Mouse (Mus musculus): Measurements from ENCODE around the gene Cbln3. TPM values are rescaled to one million over a fixed set of nuclear protein-coding genes. Genes with fewer than 3 reads are reported as not detected.

The Cbln3 gene
- polyA plus RNA-seq, 1 experiment from 2014 or later = 0.30 TPM

DNA sequence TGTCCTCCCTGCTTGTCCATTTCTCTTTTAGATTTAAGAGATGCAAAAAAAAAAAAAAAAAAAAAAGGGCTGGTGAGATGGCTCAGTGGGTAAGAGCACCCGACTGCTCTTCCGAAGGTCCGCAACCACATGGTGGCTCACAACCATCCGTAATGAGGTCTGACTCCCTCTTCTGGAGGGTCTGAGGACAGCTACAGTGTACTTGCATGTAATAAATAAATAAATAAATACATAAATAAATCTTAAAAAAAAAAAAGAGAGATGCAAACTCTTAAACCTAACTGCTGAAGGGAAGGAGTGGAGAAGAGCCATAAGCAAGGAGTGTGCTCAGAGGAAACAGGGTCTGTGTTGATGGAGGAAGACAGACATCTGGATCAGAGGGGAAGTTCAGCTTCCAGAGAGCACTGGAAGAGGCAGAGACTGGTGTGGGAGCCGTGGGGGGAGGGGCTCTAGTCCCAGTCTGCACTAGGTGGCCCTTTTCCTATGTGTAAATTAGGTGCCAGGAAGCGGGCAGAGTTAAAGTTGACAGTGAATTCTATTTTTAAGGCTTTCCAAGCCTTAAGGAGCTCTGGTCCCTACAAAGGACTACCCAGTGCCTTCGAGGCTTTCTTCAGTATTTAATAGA lies 5.8 kb downstream of the Cbln3 start:
- WGBS = 27% methylated on average over 7 of the region's 7 CpGs
- Histone ChIP-seq H3K4me1 (peaks cover 23% of the 10 kb centered on the region), H3K27me3 (no peaks in the 10 kb centered on the region), H3K36me3 (0 out of 2 replicates have a peak, but pooled peaks cover 1% of the 10 kb centered on the region), H3K9ac (no peak overlapping the region), H3K27ac (no peak overlapping the region), H3K4me3 (no peak overlapping the region), H3K4me2 (no peak overlapping the region), H3K9me3 (no peaks in the 10 kb centered on the region)
- ATAC-seq (ENCODE audit: insufficient number of reproducible peaks, insufficient read depth, low FRiP score, low TSS enrichment, low read depth) = no peak

DNA sequence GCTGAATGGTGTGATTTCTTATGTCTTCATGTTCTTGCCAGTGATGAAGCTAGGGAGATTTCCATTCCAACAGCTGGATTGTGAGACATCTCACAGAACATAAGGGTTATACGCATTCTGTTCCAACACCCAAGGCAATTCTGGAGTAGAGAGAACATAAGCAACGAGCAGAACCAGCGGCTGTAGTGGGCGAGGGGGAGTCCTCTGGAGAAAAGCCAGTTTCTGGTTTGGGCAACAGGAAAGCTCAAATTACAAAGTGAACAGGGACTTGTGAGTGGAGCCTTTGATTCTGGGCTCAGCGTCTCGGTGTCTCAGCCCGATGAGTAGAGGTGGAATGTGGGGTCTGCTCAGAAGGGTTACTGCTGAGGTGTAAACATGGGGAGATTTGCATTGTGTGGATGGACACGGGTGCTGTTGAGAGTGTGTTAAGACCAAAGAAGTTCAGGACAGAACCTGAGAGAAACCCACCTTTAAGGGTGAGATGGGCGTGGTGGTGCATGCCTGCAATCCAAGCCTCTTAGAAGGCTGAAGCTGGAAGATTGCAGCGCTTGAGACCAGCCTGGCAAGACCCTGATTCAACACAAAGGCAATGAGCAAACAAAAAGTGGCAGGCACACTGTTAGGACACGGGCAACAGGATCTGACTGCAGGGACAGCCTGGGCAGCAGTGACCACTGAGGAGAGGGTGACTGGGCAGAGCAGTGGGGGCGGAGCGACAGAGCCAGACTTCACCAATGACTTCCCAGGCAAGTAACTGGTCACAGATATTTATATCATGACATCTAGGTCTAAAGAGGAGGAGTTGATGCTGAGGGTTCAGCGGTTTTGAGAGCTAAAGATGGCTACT lies 6.5 kb downstream of the Cbln3 start:
- 10% methylated on average over 14 of the region's 14 CpGs for WGBS
- ATAC-seq (ENCODE audit: insufficient number of reproducible peaks, insufficient read depth, low FRiP score, low TSS enrichment, low read depth) = no peak
- peak overlapping the region; percentile 58 for H3K27ac ChIP-seq
- H3K9me3 ChIP-seq = no peaks in the 10 kb centered on the region
- H3K9ac ChIP-seq = no peak overlapping the region
- H3K4me2 ChIP-seq = peak overlapping the region; percentile 33
- H3K36me3 ChIP-seq = peaks cover 8% of the 10 kb centered on the region
- H3K4me3 ChIP-seq = 0 out of 2 replicates have a peak overlapping the region, but pooled peaks have one; percentile 1
- peaks cover 31% of the 10 kb centered on the region for H3K4me1 ChIP-seq
- no peaks in the 10 kb centered on the region for H3K27me3 ChIP-seq

DNA sequence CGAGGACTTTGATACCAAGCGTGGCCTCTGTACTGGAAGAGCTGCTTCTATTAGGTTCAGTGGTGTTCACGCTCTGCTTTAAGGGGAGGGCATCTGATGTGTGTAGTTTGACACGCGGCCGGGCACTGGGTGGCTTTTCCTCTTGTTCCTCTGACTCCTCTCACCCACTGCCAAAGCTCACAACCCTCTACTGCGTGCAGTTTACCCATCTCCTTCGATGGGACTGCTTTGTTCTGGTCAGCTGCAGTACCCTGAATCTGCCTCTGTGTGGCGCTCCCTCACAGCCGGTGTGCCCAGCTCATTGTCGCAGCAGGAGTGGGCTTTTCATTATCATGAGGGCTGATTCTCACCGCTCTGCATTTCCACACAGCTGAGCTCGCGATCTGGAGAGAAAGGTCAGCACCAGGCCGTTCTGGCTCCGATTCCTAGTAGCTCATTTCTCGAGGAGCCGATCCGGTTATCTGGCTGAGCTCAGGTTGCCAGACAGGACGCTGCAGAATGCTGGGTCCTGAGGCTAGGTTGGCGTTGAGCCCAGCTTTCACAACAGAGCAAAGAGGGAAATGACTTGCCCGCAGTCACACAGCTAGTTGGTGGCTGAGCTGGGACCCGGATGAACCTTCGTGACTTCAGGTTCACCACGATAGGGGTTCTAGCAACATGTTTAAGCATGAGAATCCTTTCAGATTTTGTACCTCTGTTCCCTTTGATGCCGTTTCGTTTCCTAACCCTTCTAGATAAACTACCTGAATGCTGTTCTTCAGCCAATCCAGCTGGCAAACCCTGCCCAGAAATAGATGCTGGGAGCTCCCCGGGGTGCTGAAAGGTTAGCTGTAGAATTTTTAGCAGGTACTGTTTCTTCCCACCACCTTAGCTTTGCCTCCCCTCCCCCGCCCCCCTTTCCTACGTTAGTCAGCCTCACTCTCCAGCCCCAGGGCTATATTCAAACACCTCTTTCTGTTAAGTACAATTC lies 10.2 kb downstream of the Cbln3 start:
- Histone ChIP-seq H3K9me3 (no peaks in the 10 kb centered on the region), H3K4me2 (peak overlapping the region; percentile 45), H3K4me3 (no peak overlapping the region), H3K36me3 (peaks cover 45% of the 10 kb centered on the region), H3K4me1 (peaks cover 27% of the 10 kb centered on the region), H3K9ac (0 out of 2 replicates have a peak overlapping the region, but pooled peaks have one; percentile 32), H3K27ac (peak overlapping the region; percentile 55; the same call in 1 of the 2 replicates), H3K27me3 (no peaks in the 10 kb centered on the region)
- 13% methylated on average over 30 of the region's 30 CpGs for WGBS
- ATAC-seq (ENCODE audit: insufficient number of reproducible peaks, insufficient read depth, low FRiP score, low TSS enrichment, low read depth) = no peak

DNA sequence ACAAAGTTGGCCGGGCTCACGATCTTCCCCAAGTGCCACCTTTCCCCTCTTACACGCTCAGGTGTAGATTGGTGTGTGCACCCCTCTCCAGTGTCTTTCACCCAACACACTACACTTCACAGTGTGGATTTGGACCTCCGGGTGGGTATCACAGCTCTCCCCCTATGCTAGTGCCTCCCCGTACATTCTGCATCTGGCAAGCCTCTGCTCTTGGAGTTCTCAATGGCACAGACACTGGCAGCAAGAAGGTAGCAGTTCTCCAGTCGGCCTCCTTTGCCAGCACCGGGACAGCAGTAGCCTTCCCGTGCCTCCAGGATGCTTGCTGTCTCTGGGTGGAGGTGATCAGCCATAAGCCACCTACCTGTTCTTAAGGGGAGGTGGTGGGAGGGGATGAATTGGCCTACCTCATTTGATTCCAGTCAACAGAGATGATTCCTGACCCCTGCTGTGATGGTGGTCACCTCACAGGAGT lies 10.9 kb downstream of the Cbln3 start:
- Histone ChIP-seq H3K27me3 (no peaks in the 10 kb centered on the region), H3K9me3 (no peaks in the 10 kb centered on the region), H3K27ac (0 out of 2 replicates have a peak overlapping the region, but pooled peaks have one; percentile 55), H3K4me3 (no peak overlapping the region), H3K36me3 (peaks cover 52% of the 10 kb centered on the region), H3K4me1 (peaks cover 27% of the 10 kb centered on the region), H3K4me2 (peak overlapping the region; percentile 45), H3K9ac (0 out of 2 replicates have a peak overlapping the region, but pooled peaks have one; percentile 32)
- ATAC-seq (ENCODE audit: insufficient number of reproducible peaks, insufficient read depth, low FRiP score, low TSS enrichment, low read depth) = no peak
- 80% methylated on average over 8 of the region's 8 CpGs for WGBS

DNA sequence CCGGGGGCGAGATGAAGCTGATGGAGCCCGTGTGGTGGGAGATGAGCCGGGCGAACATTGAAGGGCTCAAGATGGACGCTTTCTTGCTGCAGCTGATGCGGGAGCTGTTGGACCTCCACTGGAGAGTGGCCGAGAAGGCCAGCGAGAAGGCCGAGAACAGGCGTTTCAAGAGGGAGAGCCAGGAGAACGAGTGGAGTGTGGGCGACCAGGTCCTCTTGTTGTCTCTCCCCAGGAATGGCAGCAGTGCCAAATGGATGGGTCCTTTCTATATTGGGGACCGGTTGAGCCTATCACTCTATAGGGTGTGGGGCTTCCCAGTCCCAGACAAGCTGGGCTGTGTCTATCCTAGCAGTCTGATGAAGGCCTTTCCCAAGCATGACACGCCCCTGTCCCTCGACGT lies 11.6 kb downstream of the Cbln3 start:
- Histone ChIP-seq H3K9me3 (no peaks in the 10 kb centered on the region), H3K27ac (no peak overlapping the region), H3K9ac (no peak overlapping the region), H3K4me3 (no peak overlapping the region), H3K27me3 (no peaks in the 10 kb centered on the region), H3K4me1 (peaks cover 22% of the 10 kb centered on the region), H3K36me3 (peaks cover 59% of the 10 kb centered on the region), H3K4me2 (no peak overlapping the region)
- 88% methylated on average over 17 of the region's 17 CpGs for WGBS
- ATAC-seq (ENCODE audit: insufficient number of reproducible peaks, insufficient read depth, low FRiP score, low TSS enrichment, low read depth) = no peak

DNA sequence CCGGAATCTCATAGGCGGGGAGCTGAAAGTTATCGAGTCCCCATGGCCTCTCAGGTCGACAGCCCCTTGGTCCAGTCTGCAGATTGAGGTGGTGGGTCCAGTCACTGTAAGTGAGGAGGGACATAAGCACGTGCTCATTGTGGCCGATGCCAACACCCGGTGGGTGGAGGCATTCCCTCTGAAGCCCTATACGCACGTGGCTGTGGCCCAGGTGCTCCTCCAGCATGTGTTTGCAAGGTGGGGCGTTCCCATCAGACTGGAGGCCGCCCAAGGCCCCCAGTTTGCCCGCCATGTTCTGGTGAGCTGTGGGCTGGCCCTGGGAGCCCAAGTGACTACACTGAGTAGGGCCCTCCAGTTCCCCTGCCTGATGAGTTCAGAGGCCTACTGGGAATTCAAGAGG lies 12.2 kb downstream of the Cbln3 start:
- Histone ChIP-seq H3K4me1 (peaks cover 19% of the 10 kb centered on the region), H3K36me3 (peaks cover 62% of the 10 kb centered on the region), H3K9ac (no peak overlapping the region), H3K27ac (no peak overlapping the region), H3K27me3 (no peaks in the 10 kb centered on the region), H3K4me2 (no peak overlapping the region), H3K9me3 (no peaks in the 10 kb centered on the region), H3K4me3 (no peak overlapping the region)
- 89% methylated on average over 12 of the region's 12 CpGs for WGBS
- 0 out of 2 replicates have a peak, but pooled peaks have one; percentile 9 for ATAC-seq (ENCODE audit: insufficient number of reproducible peaks, insufficient read depth, low FRiP score, low TSS enrichment, low read depth)

DNA sequence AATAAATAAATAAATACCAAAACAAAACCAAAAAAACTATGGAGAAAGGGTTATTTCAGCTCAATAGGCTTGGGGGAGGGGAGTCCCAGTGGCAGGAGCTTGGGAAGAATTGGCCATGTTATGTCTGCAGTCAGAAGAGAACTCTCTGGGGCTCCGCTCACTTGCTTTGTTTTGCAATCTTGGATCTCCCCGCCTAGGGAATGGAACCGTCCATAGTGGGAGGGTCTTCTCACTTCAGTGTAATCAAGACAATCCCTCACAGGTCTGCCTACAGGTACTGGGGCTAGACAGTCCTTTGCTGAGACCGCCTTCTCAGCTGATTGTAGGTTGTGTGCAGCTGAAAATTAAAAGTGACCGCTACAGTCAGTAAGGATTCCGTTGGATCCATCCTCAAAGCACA lies 14.7 kb downstream of the Cbln3 start:
- Histone ChIP-seq H3K27me3 (no peaks in the 10 kb centered on the region), H3K9me3 (no peaks in the 10 kb centered on the region), H3K4me2 (no peak overlapping the region), H3K27ac (no peak overlapping the region), H3K9ac (no peak overlapping the region), H3K4me1 (peaks cover 19% of the 10 kb centered on the region), H3K4me3 (no peak overlapping the region), H3K36me3 (peaks cover 87% of the 10 kb centered on the region)
- WGBS = 93% methylated on average over 6 of the region's 6 CpGs
- ATAC-seq (ENCODE audit: insufficient number of reproducible peaks, insufficient read depth, low FRiP score, low TSS enrichment, low read depth) = no peak

DNA sequence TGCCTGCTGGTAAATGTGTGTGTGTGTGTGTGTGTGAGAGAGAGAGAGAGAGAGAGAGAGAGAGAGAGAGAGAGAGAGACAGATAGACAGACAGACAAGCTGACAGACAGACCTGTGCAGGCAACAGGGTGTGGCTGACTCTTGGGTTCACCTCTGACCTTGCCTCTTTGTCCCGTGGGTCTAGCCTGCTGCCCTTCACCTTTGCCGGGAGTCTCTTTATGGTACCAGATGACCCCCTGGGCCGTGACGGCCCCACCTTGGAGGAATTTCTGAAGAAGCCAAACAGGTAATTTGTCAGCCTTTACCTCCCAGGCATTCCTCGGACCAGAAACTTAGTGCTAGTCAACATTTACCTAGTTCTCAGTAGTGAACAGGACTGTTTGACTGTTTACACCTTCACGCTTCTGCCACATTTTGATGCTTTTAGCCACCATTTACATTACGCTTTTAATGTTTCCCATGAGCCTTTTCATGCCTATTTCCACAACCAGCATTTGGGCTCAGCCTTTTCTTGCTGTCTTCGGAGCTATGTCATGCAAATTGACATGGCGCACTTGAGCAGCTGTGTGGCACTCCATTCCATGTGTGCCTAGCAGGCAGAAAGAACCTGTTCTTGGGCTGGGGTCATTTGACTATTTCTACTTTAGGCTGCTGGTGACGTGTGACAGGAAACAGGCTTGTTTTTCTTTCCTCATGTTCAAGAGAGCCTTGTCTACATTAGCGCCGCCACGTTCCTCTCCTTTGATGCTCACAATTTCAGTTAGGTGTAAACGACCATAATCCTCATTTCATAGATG lies 15.8 kb downstream of the Cbln3 start:
- Histone ChIP-seq H3K9me3 (no peaks in the 10 kb centered on the region), H3K27me3 (no peaks in the 10 kb centered on the region), H3K36me3 (peaks cover 96% of the 10 kb centered on the region), H3K4me1 (peaks cover 18% of the 10 kb centered on the region), H3K4me3 (no peak overlapping the region), H3K27ac (no peak overlapping the region), H3K4me2 (no peak overlapping the region), H3K9ac (no peak overlapping the region)
- no peak for ATAC-seq (ENCODE audit: insufficient number of reproducible peaks, insufficient read depth, low FRiP score, low TSS enrichment, low read depth)
- WGBS = 85% methylated on average over 14 of the region's 14 CpGs

DNA sequence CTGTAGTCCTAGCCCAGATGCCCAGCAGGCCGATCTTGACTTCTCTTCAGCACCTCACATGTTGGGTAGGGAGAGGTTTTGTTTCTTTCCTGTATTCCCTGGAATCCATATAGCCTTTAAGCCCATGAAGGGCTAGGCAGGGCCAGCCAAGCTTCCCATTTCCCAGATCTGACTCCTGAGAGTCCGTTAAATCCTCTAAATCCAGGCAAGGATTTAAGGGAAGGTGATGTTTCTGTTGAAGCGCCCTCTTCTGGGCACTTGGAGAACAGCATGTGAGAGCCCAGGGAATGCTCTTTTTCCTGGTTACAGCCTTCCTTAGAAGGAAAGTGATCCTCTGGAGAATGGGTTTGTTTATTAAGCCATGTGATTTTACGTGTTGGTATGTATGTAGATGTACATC lies 17.2 kb downstream of the Cbln3 start:
- peaks cover 23% of the 10 kb centered on the region for H3K4me1 ChIP-seq
- H3K9ac ChIP-seq = no peak overlapping the region
- ATAC-seq (ENCODE audit: insufficient number of reproducible peaks, insufficient read depth, low FRiP score, low TSS enrichment, low read depth) = no peak
- no peaks in the 10 kb centered on the region for H3K27me3 ChIP-seq
- no peak overlapping the region for H3K4me3 ChIP-seq
- H3K36me3 ChIP-seq = peaks cover 87% of the 10 kb centered on the region
- WGBS = 40% methylated on average over 4 of the region's 4 CpGs
- no peak overlapping the region for H3K27ac ChIP-seq
- no peak overlapping the region for H3K4me2 ChIP-seq
- no peaks in the 10 kb centered on the region for H3K9me3 ChIP-seq

DNA sequence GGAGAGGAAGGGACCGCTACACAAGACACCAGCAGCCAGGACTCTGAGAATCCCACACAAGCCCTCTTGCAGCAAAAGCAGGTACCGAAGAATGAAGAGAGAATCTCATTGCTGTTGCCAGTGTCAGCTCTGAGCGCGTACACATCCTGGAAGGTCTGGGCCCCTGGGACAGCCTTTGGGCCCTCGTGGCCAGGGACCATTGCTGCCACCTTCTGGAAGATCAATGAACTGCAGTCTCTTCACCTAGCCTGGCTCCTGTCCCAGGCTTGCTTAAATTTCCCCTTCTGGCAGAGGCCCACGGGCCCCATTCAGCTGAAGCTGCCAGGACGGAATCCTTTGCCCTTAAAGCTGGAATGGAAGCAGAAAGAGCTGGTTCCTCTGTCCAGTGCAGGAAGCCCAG lies 20.4 kb downstream of the Cbln3 start:
- WGBS = 20% methylated on average over 7 of the region's 7 CpGs
- peak; percentile 58; the same call in 1 of the 2 replicates for ATAC-seq (ENCODE audit: insufficient number of reproducible peaks, insufficient read depth, low FRiP score, low TSS enrichment, low read depth)
- Histone ChIP-seq H3K9ac (no peak overlapping the region; the same call in 1 of the 2 replicates), H3K9me3 (no peaks in the 10 kb centered on the region), H3K36me3 (peaks cover 64% of the 10 kb centered on the region), H3K4me3 (no peak overlapping the region), H3K27me3 (no peaks in the 10 kb centered on the region), H3K27ac (peak overlapping the region; percentile 51), H3K4me2 (no peak overlapping the region), H3K4me1 (peaks cover 46% of the 10 kb centered on the region)
